Mouse (Mus musculus) mesoderm, embryonic 11.5 days (tissue): ENCODE data around the gene Scarb2.

ENCODE experiments used
- DNase-seq: peaks from one replicate; pipeline ENCODE4 v3.0.0-alpha.2; 2012; ENCODE audit warnings: low read depth, low spot score

Scarb2 gene

GRCm38 (mm10) chr5:92493423-92493822, 13.2 kb downstream of the Scarb2 start:
- no peak for DNase-seq

DNA sequence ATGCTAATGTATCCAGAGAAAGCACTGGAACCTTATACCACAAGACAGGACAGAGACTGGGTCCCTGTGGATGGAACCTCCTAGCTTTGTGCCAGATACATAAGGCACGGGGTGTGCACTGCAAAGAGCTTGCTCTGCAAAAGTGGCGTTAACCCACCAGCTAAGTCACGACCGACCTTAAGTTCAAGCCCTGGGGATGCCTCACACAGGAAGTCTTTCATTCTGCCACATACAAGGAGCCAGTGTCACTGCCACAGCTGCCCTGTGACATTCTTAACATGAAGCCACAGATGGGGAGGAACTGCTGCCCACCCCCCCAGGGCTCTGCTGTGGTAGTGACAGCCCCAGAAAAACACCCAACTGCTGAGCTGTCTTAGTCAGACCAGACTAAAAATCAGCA, 15.9 kb downstream of the Scarb2 start:
- peak; percentile 34 for DNase-seq

GRCm38 (mm10) chr5:92490304-92490703, 16.3 kb downstream of the Scarb2 start:
- DNase-seq = no peak

GRCm38 (mm10) chr5:92489503-92489902, 17.1 kb downstream of the Scarb2 start:
- DNase-seq = no peak

- no peak for DNase-seq
These were observed 17.7 kb downstream of the Scarb2 start for GRCm38 (mm10) chr5:92488961-92489360.

DNA sequence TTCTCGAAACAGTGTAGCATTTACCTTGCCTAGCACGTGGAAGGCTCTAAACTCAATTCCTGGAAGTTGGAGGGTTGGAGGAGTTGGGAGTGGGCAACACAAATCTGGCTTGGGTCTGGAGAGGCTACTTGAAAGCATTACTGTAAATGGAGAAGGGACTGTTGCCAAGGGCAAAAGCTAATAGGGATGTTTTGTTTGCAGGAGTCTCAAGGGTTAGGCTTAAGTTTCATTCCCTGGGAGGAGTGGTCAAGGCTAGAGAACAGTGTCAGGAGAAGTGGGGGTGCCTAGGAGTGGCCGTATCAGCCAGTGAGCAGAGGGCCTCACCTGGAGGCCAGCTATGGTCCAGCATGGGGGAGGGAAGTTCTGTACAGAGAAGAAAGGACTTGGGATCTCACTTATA, 18.2 kb downstream of the Scarb2 start:
- no peak for DNase-seq

- no peak for DNase-seq
These were observed 19.9 kb downstream of the Scarb2 start for GRCm38 (mm10) chr5:92486758-92487157.

DNA sequence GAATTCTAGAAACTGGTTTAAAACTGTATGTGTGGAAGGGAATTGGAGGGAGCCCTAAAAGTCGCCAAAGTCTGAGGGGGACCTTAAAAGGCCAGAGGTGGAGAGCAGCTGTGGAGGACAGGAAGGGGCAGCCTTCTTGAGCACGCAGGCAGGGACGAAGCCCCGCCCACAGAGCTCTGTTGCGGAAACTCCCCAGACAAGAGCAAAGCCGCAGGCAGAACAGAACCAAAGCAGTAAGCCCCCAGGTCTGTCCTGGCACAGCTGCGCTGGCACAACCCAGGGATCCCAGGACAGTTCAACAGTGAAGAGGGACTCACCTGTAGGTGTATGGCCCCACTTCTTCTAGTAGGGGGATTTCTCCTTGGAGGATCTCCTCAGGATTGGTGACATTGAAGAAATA, 21.8 kb downstream of the Scarb2 start:
- DNase-seq = no peak

- no peak for DNase-seq
These were observed 33.8 kb downstream of the Scarb2 start for GRCm38 (mm10) chr5:92472863-92473262.

DNA sequence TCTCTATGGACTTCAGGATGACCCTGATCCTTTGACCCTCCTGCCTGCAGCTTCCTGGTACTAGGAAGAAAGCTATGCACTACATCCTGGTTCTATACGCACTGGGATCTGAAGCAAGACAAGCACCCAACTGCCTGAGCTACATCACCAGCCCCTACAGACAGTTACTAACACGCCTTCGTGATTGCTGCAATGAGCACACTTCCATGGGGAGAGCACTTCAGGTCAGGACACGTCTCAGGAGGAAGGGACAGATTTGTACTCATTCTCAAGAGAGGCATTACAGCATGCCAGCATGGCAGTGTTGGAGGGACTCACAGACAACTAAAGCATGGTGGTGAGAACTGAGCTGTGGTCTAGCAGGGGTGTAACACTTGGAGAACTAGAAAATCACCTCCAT, 35.1 kb downstream of the Scarb2 start:
- no peak for DNase-seq

DNA sequence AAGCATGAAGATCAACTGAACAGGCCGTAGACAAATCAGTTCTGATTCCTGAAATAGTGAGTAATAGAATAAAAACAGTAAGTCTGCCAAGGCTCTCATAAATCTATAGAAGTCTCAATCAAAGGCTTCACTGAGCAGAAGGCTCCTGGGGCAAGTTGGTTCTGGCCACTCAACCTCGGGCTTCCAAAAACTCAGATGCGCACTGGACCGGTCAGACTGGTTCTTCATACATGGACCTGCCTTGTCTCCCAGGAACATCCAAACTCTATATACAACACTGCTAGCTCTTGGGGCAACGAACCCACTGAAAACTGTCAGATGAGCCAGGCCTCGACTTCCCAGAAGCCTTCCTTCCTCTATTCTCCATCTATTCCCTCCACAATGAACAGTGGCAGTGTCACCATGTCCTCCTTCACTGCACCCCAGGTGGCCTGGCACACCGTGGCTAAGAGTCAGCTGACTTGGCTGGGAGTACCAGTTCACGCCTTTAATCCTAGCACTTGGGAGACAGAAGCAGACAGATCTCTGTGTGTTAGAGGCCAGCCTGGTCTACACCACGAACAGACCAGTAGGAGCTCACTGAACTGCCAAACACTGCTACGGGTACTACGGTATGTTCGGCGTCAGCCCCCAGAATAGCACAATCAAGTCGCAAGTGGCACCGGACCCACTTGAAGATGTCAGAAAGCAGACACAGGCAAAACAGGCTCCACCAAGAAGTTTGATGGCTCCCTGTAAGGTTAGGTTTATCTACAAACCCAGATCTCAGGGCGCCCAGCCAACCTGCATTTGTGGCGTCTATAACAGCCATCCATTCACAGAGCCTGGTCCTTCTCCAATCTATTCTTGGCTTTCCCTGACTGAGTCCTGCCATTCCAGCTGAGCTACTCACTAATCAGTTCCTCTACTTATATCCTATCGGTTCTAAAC, 37.2 kb downstream of the Scarb2 start:
- DNase-seq = no peak

DNA sequence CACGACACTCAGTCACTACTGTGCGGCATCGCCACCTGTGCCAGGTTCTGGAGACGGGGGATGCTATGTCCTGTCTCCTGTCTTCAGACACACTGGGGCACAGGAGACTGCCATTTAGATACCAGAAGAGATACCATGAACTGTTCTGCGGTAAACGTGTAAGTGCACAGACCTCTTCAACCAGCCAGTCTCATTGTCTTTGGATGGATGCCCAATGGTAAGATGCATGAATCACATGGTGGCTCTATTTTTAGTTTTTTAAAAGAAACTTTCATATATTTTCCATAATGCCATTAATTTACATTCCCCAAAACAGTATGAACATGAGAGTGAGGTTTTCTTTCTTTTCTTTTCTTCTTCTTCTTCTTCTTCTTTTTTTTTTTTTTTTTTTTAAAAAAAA, 38.4 kb downstream of the Scarb2 start:
- no peak for DNase-seq

- no peak for DNase-seq
These were observed 39.4 kb downstream of the Scarb2 start for GRCm38 (mm10) chr5:92467102-92467766.

- DNase-seq = no peak
These were observed 41.1 kb downstream of the Scarb2 start for GRCm38 (mm10) chr5:92465511-92465910.

DNA sequence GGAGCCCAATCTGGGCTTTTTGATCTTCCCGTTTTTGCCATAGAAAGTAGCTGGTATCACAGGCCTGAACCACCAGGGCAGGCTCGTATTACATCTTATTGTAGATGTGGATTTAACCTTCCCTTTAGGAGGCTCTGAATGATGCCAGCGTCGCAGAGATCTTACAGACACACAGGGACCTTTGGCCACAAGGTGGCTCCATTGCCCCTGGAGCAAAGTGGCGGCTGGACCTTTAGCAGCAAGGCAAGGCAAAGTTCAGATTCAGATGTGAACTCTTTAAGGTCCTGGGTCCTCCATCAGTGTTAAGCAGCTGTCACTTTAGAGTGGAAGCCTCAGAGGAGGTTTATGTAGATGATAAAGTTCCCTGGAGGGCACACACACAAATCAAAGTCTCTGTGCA, 45.3 kb downstream of the Scarb2 start:
- DNase-seq = peak; percentile 61

- DNase-seq = no peak
These were observed 47.9 kb downstream of the Scarb2 start for GRCm38 (mm10) chr5:92458726-92459125.

- DNase-seq = no peak
These were observed 49.2 kb downstream of the Scarb2 start for GRCm38 (mm10) chr5:92457410-92457809.

DNA sequence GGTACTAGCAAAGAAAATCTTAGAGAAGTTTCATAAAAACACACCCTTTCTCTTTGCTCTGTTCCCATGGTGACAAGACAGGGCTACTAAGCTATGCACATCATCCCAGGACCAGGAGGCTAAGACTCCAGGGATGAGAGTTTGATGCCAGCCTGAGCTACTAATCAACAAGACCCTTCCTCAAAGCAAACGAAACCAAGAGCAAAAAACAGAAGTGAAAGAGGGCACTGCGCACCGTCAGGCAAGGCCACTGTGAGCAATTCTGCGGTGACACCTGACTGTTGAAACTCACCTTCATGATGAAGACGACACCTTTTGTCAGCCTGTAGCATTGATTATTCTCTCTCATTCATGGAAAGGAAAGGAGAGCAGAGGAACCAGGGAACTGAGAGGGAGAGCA, 53.8 kb downstream of the Scarb2 start:
- no peak for DNase-seq

DNA sequence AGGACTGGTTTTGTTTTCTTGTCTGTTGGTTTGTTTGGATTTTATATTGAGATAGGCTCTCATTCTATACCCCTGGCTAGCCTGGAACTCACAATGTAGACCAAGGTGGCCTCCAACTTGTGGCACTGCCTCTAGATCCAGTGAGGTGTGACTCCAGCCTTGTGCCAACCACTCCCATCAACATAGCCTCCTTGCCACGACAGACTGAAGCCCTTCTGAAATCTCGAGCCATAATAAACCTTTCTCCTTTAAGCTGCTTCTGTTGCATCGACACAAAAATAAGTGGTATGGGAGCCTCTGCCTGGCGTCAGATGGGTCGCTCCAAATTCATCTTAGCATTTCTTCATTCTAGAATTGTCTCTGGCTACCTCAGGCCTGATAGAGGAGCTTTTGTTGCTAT, 59.9 kb downstream of the Scarb2 start:
- DNase-seq = no peak

GRCm38 (mm10) chr5:92445016-92445415, 61.6 kb downstream of the Scarb2 start:
- no peak for DNase-seq

DNA sequence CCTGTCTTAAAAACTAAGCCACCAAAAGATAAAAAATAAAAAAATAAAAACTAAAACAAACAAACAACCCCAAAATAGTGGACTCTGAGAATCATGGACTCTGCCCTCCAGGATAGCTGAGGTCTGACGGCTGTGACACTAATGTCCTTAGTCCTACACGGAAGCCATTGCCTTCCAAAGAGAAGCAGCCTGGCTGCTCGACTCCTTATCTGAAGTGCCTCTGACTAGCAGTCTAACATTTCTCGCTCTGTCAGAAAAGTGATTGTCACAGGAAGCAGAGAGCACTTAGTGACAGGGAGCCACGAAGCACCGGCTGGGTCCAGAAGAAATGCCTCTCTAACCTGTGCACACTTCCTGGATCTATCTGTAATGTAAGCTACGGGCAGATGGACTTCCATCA, 63.7 kb downstream of the Scarb2 start:
- DNase-seq = no peak

DNA sequence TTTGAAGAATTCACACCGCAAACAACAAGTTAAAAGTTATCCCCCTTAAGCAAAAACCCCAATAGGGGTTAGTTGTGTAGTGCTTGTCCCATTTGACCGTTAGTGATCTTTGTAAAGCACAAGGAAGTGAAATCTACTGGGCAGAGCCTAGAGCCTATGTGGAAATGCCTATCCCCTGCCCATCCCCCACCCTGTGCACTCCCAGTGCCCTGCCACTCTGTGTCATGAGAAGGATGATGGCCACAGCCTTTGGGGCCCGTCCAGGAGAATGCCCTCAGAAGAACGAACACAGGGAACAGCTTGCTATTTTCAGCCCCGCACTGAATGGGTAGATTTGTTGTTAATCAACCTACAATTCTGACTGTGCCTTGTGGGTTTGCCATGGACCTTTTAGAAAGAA, 65.1 kb downstream of the Scarb2 start:
- no peak for DNase-seq

DNA sequence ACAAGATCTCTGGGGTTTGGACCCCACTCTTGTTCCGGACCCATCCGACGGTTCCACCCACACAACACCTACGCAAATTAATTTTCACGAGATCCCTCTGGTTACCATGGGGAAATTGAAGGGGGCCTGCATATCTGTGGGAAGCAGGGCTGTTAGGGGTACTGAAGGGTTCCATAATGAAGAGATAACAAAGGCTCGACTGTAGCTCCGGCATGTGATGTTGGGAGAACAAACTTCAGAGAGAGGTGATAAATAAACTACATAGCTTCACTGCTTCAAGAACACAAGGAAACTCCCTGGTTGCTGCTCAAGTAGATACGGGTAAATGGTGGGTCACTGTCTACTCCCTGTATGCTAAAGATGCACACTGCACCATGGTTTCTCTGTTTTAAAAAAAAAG, 68.1 kb downstream of the Scarb2 start:
- no peak for DNase-seq
